Mouse (Mus musculus): ENCODE data around the gene Syt16.

Gene Syt16

DNA sequence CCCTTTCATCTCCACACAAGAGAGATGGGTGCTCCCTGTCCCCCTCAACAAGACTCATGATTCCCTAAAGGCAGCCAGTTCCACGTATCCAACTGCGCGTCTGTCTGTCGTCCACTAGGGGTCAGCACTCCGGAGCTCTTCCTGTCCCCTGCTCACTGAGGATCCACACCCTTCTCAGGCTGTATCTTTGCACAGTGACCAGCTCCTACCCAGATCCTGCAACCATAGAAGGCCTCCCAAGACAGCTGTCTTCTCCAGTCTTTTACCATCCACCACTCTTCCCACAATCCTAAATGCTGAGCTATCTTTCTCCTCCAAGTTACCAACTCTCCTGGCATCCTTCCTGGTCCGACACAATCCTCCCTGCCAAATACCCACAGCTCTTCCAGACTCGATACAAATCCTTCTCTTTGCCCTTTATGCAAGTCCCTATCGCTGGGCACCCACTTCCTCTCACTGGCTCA, 12.0 kb downstream of the Syt16 start:
- in situ Hi-C loops (cut with MseI, MboI) = loop anchor here in 1 of 2 experiments (25.0 kb wide), 2 partner anchors 278 to 297 kb away; no protein-coding TSS in a partner anchor

DNA sequence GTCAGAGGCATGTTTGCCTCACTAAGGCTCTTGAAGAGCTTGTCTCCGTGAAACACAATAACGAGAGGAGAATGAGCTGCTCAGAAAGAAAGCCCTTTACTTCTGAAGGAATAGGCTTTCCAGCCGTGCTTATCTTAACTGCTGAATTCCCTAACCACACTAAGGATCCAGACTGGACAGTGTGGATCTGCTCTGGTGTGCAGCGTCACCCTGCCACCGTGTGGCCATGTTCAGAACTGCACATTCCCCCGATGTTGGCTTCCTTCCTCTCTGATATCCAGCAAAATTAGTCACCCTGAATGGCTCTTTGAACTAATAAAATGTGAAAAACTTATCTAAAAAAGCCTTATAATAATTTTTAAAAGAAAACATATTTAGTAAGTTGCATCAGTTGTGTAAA, 16.3 kb downstream of the Syt16 start:
- in situ Hi-C loops (cut with MseI, MboI) = loop anchor here (10.0 to 25.0 kb wide), 3 partner anchors 274 to 301 kb away; no protein-coding TSS in a partner anchor

DNA sequence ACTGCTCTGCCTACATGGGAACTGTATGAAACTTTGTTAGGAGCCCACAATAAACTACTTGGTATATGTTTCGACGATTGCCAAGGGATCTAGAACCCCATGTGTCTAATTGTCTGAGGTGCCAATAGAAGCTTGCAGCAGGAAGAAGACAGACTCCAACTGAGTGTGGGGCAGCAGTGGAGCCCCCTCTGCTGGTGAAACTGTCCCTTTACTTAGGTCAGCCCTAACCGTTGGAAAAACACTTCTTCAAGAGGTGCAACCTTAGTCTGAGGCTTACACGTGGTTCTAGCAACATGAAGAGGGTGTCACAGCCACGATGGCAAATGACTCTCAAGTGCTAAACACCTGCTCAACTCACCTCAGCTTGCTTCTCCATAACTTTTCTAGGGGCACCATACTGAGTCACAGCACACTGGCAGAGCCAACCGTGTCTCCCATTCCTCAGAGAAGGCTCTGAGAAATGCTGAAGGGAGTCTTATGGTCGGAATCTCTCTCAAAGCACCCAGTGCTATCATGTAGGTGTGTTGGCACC, 17.3 kb downstream of the Syt16 start:
- in situ Hi-C loops (cut with MseI, MboI) = loop anchor here (10.0 to 25.0 kb wide), 3 partner anchors 272 to 303 kb away; no protein-coding TSS in a partner anchor

DNA sequence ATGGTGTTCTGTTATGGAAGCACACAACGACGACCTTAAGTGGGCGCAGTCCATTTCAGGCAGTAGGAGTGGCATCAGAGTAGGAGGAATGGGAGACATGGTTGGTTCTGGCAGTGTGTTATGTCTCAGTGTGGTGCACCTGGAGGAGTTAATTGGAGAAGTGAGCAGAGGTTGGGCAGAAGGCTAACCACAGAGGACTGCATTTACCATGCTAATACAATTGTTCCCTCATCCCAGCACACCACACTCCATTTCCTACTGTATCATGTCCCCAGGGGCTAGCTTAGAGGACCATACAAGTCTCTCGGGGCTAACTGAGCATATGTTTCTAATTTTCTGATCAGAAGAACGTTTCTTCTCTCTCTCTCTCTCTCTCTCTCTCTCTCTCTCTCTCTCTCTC, 18.0 kb downstream of the Syt16 start:
- in situ Hi-C loops (cut with MseI, MboI) = loop anchor here (10.0 to 25.0 kb wide), 3 partner anchors 272 to 303 kb away; no protein-coding TSS in a partner anchor

DNA sequence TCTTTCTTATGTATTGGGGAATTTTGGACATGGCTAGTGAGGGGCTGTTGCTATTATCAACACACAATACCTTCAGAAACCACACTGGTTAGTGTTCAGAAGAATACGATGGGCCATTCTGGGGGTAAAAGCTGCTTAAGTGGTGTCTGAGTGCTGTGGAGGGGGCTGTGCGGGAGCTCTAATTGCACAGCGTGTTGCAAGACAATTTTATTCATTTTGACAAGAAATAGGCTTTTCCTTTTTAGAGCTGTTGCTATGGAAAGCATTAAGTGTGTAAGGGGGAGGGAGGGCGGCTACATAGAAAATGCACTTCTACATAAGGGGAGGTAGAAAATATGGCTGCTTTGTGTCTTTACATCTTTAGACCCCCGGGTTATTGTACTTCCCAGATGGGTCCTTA, 25.8 kb downstream of the Syt16 start:
- in situ Hi-C loops (cut with MseI, MboI) = loop anchor here in 1 of 2 experiments (25.0 kb wide), 2 partner anchors 264 to 311 kb away; no protein-coding TSS in a partner anchor

DNA sequence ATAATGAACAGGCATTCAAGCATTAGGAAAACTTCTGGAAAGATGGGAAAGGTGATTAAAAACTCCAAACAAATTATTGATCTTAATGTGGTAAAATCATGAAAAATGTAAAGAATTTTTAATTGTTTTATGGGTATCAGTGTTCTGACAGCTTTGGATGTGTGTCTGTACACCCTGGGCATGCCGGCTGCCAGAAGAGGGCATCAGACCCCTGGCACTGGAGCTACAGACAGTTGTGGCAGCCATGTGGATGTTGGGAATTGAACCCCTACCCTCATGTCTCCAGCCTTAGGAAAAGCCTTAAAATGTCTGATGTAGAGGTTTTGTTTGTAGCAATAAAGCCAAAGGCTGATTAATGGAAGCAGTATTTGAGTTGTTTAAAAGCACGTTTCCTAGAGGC, 27.5 kb downstream of the Syt16 start:
- in situ Hi-C loops (cut with MseI, MboI) = loop anchor here in 1 of 2 experiments (25.0 kb wide), 2 partner anchors 262 to 313 kb away; no protein-coding TSS in a partner anchor

DNA sequence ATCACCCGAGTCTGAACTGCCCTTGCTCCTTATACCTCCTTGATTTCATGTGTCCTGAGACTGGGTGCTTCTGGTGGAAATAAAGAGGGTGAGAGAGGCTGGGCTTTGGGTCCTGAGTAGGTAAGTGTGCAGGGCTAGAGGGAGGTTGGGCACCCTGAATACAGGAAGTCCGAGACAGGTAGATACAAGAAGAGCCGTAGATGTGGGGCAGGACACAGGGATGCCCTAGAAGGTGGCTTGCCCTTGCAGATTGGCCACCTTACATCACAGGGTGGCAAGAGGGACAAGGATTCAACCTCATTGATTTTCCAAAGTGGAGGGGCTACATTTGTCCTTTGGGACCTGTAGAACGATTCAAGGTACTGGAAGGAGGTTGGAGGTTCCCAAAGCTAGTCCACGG, 45.8 kb downstream of the Syt16 start:
- in situ Hi-C loops (cut with MseI, MboI) = no loop called here

DNA sequence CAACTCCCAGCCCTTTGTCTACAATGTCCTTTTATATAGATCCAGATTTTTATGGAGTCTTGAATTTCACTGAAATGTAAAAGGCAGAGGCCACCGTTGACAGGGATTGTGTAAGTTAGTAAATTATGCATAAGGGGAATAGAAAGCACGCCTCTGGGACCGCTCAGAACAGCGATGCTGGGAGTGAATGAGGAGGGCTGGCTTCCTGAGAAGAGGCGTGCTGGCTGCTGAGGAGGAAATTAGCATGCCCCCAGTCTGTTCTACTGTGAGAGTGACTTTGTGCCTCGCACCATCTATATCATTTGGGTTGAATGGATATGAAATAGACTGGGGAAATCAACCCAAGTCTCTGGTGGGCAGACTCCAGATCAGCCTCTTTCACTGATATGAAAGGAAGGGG, 46.3 kb downstream of the Syt16 start:
- in situ Hi-C loops (cut with MseI, MboI) = no loop called here

DNA sequence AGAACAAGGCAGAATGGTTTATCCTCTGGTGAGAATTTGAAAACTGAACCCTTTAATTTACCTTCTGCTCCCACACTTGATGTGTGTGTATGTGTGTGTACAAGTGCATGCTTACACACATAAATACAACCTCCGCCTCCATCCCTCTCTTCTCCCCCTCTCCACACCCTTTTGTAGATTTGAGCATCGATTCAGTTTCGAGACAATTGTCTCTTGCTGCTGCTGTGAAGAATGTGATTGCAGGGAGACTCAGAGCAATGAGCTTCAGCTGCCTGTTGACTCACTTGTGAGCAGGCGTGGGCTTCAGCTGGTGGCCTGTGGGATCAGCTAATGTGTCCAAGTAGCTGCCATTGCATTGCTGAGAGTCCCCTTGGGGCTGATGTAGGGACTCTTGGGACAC, 46.8 kb downstream of the Syt16 start:
- in situ Hi-C loops (cut with MseI, MboI) = no loop called here

DNA sequence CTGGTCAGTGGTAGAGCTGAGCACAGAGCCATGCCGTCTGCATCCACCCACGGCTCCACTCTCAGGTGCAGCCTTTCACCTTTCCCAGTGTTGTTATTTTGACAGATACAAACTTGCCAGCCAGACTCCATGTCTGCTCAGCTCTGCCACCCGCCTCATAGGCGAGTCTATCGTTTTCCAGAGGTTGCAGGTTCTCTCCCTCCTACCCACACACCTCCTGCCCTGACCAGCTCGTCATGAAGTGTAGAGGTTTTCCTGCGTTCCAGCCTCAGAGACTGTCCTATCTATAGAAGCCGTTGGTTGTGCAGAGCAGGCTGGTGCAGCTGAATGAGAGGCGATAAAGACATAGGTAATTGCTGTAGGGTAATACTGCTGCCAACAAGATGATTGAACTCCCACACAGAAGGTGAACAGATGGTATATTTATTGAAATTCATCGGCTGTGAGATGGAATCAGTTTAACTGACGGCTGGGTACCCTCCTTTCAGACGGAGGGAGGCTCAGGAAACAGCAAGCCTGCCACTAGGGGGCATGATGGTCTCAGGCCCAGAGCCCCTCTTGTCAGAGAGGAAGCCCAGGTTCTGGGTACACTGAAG, 58.0 kb downstream of the Syt16 start:
- in situ Hi-C loops (cut with MseI, MboI) = loop anchor here in 1 of 2 experiments (10.0 kb wide), 1 partner anchor 239 kb away; no protein-coding TSS in a partner anchor

DNA sequence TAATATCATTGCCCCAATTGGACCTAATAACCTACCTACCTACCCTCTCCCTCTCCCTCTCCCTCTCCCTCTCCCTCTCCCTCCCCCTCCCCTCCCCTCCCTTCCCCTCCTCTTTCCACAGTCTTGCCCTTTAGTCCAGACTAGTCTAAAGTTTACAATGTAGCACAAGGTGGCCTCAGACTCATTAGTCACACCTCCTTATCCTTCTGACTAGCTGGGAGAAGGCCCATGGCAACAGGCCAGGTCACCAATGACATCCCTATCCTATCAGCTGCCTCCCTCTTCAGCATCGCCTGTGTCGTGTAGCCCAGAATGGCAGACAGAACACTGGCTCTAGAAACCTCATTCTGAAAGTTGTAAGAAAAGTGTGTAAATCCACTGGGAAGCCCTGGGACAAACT, 58.7 kb downstream of the Syt16 start:
- in situ Hi-C loops (cut with MseI, MboI) = loop anchor here in 1 of 2 experiments (10.0 kb wide), 1 partner anchor 239 kb away; no protein-coding TSS in a partner anchor

DNA sequence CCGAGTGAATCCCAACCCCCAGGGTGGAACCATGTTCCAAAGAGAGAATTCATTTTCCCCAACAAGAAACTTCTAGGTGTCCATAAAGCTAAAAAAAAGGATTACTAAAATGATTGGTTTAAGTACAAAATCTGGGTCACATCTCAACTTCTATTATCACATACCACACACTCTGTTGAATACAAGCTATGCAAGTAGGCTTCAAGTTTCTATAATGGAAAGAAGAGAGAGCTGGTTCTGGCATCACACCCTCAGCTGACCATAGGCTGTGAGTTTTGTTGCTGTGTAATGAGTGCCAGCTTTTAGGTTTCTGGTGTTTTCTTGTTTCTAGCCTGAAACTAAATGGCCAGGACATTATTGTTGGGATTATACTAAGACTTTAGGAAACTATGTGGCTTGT, 65.1 kb downstream of the Syt16 start:
- in situ Hi-C loops (cut with MseI, MboI) = no loop called here

DNA sequence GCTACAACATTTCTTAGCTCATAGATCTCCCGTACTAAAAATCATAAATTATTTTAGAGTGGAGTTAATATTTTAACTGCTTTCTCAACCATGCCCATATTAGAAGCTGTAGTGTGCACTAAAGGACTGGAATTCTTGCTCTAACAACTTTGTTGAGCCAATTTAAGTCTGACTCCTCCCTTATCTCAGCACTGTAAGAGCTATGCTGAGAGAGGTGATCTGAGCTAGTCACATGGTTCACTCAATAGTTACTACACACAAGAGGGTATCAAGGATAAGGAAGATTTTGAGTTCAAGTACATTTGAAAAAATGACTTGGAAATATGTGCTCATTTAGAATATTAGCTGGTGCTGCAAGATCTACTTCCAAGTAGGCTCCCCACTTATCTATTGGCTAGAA, 71.5 kb downstream of the Syt16 start:
- in situ Hi-C loops (cut with MseI, MboI) = no loop called here

DNA sequence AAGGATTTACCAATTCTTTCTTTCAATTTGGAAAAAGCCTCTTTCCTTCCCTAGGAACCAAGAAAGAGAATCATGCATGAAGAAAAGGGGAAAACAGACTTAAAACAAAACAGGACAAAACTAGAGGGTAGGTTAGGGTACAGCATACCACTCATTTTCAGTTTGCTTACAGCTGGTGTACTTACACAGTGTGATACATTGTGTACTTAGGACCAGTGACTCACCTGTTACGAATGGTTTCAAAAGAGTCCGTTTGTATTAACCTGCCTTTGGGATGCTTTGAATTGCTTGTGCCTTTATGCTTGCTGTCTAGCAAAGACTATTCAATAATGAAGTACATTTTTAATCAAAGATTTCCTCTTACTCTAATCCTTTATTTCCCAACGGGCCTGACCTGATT, 78.1 kb downstream of the Syt16 start:
- in situ Hi-C loops (cut with MseI, MboI) = no loop called here

DNA sequence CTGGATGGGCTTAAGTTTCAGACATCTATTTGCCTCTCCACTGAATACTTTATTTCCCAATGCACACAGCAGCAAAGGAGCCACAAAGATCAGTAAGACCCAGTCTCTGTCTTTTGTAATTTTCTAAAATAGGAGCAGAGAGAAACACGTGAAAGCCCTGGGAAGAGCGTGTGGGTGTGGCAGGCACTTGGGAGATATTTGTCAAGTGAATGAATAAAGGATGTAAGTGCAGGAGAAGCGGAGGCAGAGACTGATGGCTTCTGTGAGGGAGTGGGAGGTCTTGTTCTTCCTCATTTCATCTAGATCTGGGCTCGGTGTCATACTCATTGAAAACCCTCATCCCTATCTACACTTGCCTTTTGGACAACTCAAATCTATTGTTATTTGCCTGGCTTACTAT, 78.6 kb downstream of the Syt16 start:
- in situ Hi-C loops (cut with MseI, MboI) = no loop called here

DNA sequence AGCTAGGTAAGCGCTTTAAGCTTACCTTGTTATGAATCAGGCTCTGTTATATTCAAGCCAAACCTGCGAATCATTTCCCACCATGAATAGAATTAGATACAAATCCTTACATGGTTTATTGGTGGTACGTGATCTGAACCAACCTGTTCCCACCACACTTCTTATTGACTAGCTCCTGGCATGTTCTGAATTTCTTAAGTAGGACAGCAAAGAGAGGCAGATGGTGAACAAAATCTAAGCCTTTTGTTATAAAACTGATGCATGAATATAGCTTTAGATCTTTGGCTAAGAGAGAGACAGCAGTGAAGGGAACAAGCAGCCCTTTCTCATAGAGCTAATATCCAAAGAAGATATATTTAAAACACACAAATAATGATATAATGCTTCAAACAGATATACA, 83.7 kb downstream of the Syt16 start:
- in situ Hi-C loops (cut with MseI, MboI) = no loop called here

DNA sequence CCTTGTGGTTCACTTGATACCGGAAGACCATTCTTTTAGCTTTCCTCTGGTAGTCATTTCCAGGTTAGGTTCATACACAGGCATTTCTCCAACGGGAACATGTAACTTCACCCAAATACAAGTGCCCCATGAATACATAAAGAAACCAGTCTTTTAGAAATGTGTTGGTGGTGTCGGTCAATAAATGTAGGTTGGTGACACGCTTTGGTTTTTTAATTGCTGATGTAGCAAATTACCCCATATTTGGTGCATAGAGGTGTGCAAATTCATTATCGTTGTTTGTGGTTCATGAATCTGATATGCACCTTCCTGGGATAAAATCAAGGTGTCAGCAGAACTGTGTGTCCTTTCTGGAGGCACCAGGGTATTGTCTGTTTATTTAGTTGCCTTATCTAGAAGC, 86.9 kb downstream of the Syt16 start:
- in situ Hi-C loops (cut with MseI, MboI) = no loop called here

DNA sequence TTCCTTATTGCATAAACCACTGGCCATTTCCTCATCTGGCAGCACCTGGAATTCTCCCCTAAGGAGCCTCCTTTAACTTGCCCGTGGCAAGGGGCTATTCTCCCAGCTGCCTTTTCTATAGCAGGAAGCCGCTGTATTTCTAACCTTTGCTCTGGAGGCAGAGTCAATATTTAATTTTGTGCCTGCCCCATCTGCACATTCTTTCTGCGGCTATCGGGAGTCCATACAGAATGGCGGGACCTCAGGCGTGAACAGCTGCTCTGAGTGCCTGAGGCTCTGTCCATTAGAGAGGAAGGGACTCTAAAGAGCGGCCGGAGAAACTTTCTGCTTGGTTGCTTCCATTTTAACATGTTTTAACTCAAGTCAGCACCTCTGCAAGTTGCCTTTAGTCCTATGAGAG, 89.6 kb downstream of the Syt16 start:
- in situ Hi-C loops (cut with MseI, MboI) = no loop called here

DNA sequence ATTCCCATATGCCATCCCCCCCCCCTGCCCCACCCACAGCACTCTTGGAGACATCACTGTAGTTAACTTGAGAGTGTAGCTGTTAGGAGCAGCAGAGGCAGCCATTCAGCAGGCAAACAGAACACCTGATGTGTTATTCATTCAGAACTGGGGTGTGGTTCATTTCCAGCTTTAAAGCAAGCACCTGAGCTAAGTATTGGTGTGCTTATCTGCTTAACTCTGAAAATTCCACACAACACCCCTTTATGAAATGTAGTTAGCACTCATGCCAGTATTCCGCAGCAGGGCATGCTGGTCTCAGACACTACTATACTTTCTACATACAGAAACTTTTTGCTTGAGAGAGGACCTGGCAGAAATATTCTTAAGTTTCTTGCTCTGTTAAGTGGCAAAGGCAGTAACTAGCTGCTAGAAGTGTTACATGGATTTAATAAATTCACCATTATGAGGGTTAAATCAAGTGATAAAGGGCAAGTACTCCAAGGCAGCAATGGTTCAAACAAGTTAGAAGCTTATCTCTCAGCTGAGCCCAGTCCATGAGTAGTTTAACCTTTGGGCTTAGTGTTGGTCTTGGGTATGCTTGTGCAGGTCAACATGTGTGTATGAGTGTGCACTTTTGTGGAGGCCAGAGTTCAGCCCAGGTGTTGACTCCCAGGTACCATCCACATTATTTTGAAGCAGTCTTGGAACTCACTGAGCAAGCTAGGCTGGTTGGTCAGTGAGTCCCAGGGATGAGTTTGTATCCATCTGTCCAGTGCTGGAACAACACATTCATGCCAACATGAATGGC, 92.1 kb downstream of the Syt16 start:
- in situ Hi-C loops (cut with MseI, MboI) = no loop called here

DNA sequence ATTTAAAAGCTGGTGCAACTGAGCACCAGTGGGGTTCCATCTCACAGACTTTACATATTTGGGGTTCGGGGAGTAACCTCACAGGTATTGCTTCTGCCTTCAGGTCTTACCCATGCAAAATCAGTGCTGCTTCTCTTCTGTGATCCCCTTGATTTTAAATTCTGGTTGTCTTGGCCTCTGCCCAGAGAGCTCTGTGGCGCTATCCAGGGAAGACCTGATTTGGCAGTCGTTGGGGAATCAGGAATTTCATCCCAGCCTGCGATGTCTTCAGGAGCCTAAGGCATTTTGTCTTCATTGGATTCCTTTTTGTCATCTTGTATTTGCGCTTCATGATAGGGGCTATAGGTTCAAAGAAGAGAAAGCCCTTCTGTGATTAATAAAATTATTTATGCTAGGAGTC, 95.1 kb downstream of the Syt16 start:
- in situ Hi-C loops (cut with MseI, MboI) = no loop called here

DNA sequence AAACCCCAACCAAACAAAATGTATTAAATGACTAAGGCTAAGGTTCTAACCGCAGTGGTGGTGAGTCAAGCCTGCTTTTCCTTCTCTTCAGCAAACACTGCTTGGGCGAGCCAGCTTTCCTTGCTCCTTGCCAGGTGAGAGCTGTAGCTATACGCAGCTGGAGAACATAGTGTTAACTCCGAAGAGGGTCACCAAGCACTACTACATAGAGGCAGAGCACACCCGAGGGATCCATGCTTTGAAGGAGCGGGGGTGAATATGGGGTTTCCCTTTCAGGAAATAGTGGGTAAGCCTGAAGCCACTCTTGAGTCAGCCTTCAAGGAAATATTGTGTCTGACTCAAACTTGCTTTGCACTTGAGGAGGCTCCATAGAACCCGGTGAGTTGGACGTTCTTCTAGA, 95.6 kb downstream of the Syt16 start:
- in situ Hi-C loops (cut with MseI, MboI) = no loop called here

DNA sequence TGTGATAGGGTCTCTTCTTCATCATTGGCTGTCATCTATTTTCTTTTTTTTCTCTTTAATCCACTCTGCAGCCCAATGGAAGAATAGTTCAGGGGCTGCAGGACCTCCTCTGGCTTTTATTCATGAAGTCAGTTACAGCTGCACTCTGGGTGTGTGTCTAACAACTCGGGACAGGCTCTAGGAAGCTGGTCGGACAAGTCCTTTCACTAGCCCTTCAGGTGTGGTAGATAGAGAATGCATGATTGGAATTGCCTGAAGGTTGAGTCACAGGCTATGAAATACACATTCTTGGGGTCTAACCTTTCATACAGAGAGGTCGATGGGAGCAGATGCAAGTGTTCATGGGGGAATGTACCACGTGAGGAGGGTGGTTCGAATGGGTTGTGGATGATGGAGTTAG, 97.2 kb downstream of the Syt16 start:
- in situ Hi-C loops (cut with MseI, MboI) = no loop called here
